Mouse (Mus musculus) hematopoietic stem cell, adult 5-6 weeks (primary cell): ENCODE results near the gene Actr1a. TPM values are rescaled to one million over a fixed set of nuclear protein-coding genes. Genes with fewer than 3 reads are reported as not detected.
A peak's percentile ranks its signal among the peaks of the same experiment; 100 is the strongest.

ENCODE experiments used
- ATAC-seq, 2 experiments: fragments of 125-278 bp in 1 of 2; replicated peaks in 1 of 2; 2 replicates each; pipeline ENCODE4 v1.8.0; 2016 to 2017; ENCODE audit warnings: inconsistent platforms in 2 of 2, mild to moderate bottlenecking in 2 of 2, moderate number of reproducible peaks in 2 of 2, low read depth in 1 of 2, moderate TSS enrichment in 1 of 2; ENCODE audit not compliant: low FRiP score in 2 of 2, poor library complexity in 2 of 2, severe bottlenecking in 2 of 2, insufficient read depth in 1 of 2, low TSS enrichment in 1 of 2
- total RNA-seq: library from RNA; stranded (forward); fragments of 172-1452, 232-1000 nt; gene quantifications from 2 replicates; pipeline ENCODE4 v1.2.3, GENCODE M21; 2017

Actr1a gene
- total RNA-seq, 1 experiment from 2014 or later, result 97.6 TPM

DNA sequence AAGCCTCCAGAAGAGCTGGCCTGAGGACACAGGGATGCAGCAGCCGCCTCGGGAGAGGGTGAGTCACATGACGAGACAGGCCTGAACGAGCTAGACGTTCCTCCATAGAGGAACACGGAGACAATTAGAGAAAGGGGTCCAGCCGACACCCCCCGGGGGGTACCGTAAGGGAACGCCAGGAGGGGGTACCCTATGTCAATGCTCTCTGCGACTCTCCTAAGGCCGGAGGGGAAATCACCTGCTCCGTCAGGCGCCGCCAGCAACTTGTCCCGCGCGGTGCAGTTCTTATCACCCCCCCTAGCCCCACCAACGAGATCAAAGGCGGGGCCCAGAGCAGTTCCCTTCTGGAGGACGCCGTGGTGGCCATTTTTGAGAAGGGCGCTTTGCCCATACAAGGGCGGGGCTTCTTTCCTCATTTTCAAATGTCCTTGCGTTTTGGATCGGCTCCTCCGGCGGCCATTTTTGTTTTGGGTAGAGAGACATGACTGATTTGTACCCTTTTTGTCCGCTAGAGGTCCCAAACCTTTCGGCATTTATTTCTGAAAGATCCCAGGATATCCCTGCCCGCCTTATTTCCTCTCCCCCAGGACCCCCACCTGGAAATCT is 57.1 kb downstream of the Actr1a start, which contains the start of gene Cuedc2:
Gene Cuedc2, minus strand, starts transcription at position 372 of the 606 bp plus-strand sequence.
- peak; percentile 75 to 83 for ATAC-seq

DNA sequence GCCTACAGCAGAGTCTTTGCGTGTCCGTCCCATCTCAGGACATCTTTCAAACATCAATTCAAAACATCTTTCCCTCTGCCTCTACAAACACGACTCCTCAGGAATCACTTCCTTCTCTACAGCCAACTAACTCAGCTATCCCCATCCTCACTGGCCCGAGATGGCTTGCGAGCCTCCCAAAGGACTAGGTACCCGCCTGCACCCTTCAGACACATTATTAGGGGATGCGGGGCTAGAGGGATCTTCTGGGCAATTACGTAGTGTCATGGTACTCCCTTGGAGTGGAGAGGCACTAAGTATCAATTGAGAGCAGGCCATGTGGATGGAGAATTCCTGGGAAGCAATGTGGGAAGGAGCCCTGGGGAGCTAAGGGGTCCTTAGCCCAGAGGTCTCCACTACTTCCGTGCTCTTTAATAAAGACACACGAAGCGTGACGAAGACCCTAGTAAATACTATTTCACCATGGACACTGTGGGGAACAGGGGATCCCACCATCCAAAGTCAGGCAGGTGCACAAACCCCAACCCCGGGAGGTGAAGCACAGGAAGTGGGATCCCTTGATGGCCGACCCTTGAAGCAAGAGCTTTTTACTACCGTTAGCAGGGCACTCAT is 57.7 kb downstream of the Actr1a start:
- no peak for ATAC-seq

DNA sequence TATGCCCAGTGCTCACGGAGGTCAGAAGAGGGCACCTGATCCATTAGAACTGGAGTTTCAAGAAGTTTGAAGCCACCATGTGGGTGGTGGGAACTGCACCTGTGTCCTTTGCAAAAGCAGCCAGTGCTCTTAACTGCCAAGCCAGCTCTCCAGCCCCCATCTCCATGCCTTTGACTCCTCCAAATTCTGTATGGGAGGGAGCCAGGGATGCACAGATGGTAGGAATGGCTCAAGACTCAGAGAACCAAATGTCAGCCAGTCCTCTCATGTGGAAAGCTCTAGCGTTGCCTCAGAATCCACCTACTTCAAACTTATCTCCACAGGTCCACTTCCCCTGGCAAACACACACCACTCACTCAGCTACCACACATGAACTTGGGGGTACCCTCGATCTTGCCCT is 61.6 kb downstream of the Actr1a start:
- ATAC-seq, result no peak

DNA sequence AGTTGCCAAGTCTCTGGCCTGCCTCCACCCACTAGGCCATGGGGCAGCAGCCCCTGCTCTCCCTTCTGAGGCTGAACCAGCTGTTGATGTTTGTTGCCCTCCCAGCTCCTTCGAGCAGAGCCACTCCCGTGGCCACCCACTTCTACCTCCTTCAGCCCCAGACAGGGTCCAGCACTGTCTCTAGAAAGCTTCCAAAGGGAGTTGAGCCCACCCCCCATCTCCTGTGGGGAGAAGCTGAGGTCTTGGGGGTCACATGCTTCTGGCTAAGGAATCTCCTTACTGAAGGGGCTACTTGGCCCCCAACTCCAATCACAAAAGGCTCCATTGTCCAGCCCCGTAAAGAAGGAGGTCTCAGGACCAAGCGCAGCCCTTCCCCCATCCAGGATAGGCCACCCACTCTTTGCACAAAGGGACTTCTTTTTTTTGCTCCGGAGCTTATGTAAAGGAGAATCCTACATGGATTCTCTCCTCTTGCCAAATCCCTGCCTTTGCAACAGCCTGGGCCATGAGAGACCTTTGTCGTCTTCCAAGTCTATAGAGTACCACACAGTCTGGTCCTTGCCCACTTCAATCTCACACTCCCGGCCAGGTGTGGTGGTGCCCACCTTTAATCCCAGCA is 62.7 kb downstream of the Actr1a start:
- ATAC-seq, result no peak

DNA sequence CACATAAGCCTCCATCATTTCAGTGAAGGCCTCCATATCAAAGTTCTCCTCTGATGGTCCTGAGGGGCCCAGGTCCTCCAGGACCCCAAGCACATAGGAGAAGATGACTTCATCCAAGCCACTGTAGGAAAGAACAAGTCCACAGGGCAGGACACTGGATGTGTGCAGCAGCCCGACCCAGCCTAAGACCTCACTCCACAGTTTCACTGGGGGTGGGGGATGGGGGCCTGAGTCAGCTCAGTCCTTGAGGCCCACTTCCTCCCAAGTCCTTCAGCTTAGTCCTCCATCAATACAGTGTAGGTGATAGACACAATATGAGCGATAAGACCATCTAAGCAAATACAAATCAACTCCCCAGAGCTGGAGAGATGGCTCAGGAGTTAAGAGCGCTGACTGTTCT is 63.6 kb downstream of the Actr1a start:
- no peak for ATAC-seq

DNA sequence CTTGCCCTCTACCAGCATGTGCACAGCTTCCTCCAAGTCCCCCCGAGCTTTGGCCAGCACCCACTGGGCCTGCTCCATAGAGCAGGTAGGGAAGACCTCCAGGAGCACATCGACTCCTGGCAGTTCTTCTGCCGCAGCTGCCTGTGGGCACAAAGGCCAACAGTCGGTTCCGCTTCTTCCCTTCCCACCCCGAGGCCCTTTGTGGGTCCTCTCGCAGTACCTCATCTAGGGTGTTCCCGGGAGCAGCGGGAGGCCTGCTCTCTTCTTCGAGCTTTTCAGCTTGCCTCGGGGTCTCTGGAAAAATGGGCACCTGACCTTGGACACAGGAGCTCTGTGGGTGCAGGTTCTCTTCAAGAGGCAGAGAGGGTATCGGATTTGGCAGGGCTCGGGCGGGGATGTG is 64.2 kb downstream of the Actr1a start:
- ATAC-seq, result no peak

DNA sequence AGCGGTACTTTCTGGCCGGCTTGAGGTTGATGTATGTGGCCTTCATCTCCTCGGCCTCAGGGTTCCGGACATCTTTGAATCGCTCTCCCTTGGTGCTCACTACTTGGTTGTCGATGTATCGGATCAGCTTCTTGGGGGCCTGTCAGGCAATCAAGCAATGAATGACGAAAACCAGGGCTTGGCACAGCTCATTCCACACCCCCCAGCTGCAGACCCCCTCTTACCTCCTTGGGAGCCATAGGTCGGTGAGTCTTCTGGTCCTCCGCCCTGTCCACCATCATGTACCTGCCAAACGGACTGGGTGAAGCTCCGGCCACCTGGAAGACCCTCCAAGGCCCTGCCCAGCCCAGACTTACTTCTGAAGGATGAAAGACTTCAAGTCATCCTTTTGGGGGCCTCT is 64.9 kb downstream of the Actr1a start:
- no peak for ATAC-seq

DNA sequence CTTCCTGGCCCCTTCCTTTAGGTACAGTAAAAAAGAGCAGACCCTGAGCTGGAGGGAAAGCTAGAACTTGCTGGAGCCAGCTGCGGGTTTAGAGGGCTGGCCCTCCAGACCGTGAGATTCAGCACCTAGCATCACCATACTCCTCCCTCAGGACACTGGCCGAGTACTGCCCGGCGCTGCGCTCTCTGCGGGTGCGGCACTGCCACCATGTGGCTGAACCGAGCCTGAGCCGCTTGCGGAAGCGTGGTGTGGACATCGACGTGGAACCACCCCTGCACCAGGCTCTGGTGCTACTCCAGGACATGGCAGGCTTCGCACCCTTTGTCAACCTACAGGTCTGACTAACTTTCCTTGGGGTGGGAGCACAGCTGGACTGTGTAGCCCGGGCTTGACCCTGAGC is 65.6 kb downstream of the Actr1a start:
- peak; percentile 57 to 70 for ATAC-seq

DNA sequence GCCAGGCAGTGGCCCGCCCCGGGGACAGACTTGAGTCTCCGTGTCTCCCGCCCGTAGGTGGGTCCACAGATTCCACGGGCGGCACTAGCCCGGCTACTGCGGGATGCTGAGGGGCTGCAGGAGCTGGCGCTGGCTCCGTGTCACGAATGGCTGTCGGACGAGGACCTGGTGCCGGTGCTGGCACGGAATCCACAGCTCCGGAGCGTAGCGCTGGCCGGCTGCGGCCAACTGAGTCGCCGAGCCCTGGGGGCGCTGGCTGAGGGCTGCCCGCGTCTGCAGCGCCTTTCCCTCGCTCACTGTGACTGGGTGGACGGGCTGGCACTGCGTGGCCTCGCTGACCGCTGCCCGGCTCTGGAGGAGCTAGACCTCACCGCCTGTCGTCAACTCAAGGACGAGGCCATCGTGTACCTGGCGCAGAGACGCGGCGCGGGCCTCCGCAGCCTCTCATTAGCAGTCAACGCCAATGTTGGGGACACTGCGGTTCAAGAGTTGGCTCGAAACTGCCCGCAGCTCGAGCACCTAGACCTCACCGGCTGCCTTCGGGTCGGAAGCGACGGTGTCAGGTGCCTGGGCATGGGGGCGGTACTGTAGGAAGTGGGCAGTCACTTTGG is 66.4 kb downstream of the Actr1a start:
- ATAC-seq, result no peak

DNA sequence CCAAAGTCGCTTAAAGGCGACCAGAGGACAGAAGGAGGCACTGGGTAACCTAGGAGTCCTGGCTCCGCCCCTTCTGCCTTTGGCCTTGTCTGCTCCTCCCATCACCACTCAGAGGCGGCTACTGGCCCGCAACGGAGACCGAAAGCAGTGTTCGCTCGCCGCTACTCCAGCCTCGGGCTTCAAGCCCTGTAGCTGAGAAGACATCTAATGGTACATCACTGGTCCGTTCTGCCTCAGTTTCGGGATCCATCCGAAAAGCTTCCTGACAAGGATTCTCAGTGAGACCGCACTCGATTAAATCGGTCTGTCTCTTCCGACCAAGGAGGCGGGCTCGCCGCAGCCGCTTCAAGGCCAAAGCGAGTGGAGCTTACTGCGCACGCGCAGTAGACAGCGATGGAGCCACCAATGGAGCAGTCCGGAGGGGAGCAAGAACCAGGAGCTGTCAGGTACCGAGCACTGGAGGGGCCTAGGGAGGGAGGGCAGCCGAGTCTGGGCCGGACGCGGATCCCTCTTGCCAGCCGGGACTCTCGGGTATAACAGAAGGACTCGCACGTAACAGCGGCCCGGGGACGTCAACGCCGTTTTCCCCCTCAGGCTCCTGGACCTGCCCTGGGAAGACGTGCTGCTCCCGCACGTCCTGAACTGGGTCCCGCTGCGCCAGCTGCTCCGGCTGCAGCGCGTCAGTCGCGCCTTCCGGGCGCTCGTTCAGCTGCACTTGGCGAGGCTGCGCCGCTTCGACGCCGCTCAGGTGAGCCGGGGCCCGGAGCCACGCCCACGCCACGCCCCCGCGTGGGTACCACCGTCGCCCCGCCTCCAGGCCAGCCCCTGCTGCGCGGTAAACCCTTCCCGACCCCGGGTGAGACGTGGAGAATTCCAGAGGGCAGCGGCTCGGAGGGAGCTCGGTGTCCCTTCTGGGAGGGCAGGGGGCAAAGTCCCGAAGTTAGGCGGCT is 67.2 kb downstream of the Actr1a start, which contains the start of gene Fbxl15:
Gene Fbxl15, plus strand, starts transcription at position 104 of the 950 bp plus-strand sequence.
- peak; percentile 76 to 79 for ATAC-seq

DNA sequence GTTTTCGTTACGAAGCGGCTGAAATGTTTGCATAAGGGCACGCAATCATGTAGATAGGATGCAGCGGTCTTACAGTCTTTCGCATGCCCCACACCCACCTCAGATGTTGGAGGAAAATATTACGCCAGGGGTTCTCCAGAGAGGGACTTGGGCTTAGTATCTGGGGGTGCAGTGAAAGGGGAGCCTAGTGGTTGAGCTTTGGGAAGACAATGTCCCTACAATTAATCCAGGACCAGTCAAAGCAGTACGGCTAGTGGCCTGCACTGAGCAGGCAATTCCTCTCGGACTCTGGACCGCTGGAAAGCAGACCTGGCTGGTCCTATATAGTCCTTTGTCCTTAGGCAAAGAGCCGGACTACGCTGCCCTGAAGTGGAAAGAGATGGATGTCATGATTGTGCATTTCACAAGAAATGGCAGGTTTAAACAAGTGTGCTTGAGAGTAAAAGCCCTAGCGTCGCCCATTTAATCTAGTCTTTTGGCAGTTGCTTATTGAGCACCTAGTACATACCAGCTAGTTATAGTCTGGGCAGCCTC is 68.0 kb downstream of the Actr1a start:
- ATAC-seq, result no peak

Other genes with a start within 250 kb of the Actr1a start
- gene Pitx3, start 247.4 kb downstream of the Actr1a start, total RNA-seq, result not detected in 2 replicates
- 37.7 and 39.6 TPM in 2 replicates for gene Gbf1, start 243.2 kb downstream of the Actr1a start, total RNA-seq
- 9.6 and 11.8 TPM in 2 replicates for gene Nfkb2, start 91.4 kb downstream of the Actr1a start, total RNA-seq
- gene Psd, start 68.6 kb downstream of the Actr1a start, total RNA-seq, result 1.3 and 2.4 TPM in 2 replicates
- gene Fbxl15, start 67.6 kb downstream of the Actr1a start, total RNA-seq, result 0.81 and 3.5 TPM in 2 replicates
- 112 and 129 TPM in 2 replicates for gene Cuedc2, start 57.0 kb downstream of the Actr1a start, total RNA-seq
- gene Mfsd13a, start 54.6 kb downstream of the Actr1a start, total RNA-seq, result 5.9 and 8.6 TPM in 2 replicates
- 1.3 and 3.0 TPM in 2 replicates for gene 2310034G01Rik, start 45.4 kb downstream of the Actr1a start, total RNA-seq
- gene Sufu, start 1.1 kb upstream of the Actr1a start, total RNA-seq, result 11.8 and 13.0 TPM in 2 replicates
- 18.0 and 21.6 TPM in 2 replicates for gene Trim8, start 106.0 kb upstream of the Actr1a start, total RNA-seq
- gene Arl3, start 177.4 kb upstream of the Actr1a start, total RNA-seq, result 28.8 and 35.8 TPM in 2 replicates
- gene Sfxn2, start 177.6 kb upstream of the Actr1a start, total RNA-seq, result 7.8 and 12.5 TPM in 2 replicates
- gene Wbp1l, start 203.3 kb upstream of the Actr1a start, total RNA-seq, result 40.5 and 41.6 TPM in 2 replicates